Mouse (Mus musculus): ENCODE measurements around the gene Olfr522. TPM values are rescaled to one million over a fixed set of nuclear protein-coding genes. Genes with fewer than 3 reads are reported as not detected.
"Not testable (repeated sequence)": the region's sequence is repeated elsewhere in the genome, so short reads cannot be mapped to it uniquely, and the experiment has no call there.

Olfr522 gene
- polyA plus RNA-seq, 1 experiment from 2014 or later = not detected

DNA sequence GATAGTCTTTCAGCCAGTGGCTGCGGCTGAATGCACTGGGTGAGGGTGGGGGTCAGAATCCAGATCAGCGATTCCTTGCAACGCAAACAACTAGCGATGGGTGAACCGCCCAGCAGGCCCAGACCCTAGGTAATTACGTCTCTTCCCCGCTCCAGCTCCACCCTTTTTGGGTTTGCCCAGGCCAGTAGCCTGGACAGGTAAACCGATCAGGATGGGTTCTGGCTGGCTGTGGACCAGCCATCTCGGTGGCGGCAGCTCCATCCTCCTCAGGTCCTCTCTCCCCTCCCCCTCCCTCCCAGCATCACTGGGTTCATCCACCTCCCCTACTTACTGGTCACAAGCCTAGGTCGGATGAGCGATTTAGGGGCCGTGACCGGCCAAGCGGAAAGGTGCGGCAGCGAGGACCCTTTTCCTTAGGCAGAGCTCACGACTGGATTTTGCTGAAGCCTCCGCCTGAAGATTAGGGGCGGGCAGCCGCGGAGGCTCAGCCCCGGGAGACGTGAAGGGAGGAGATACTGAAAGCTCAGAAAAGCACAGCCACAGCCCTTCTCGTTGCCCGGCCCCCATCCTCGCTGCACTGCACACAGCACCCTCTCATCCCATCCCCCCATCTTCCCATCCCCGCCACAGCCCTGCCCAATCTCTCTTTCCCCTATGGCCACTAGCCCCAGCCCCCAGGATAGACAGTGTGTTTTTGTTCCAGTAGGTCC, 10.2 kb downstream of the Olfr522 start, which contains the start of gene Sprn:
Gene Sprn, minus strand, starts transcription at position 660 of the 710 bp plus-strand sequence.
- H3K4me3 ChIP-seq = peak within 1 kb of the TSS; percentile 37
- H3K36me3 ChIP-seq = 0 out of 2 replicates have a peak, but pooled peaks cover 4% of the 10 kb centered on the region
- 1% methylated on average over 28 of the region's 28 CpGs for WGBS
- peaks cover 15% of the 10 kb centered on the region for H3K4me1 ChIP-seq
- peak within 1 kb of the TSS; percentile 59 for H3K4me2 ChIP-seq
- no peak for ATAC-seq (ENCODE audit: insufficient number of reproducible peaks, insufficient read depth, low FRiP score, low TSS enrichment, low read depth)
- H3K9ac ChIP-seq = peak within 1 kb of the TSS; percentile 55
- no peak within 1 kb of the TSS for H3K27ac ChIP-seq
- no peaks in the 10 kb centered on the region for H3K9me3 ChIP-seq
- H3K27me3 ChIP-seq = peaks cover 57% of the 10 kb centered on the region

DNA sequence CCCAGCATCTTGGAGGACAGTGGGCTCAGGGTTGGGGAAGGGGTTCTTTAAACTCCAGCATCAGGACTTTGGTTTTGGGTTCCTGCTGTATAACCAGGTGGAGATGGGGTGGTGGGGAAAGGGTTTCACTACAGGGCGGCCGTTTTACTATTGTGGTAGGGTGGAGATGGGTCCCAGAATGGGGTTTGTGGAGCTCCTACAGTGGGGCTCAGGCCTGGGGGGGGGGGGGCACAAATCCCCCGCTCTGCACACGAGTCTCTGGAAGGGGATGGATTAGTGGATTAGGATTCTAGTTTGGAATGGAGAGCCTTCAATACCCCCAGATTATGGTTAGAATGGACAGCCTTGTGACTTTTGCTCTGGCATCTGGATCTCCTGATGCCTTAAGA, 10.7 kb downstream of the Olfr522 start:
- Histone ChIP-seq H3K4me1 (peaks cover 15% of the 10 kb centered on the region), H3K4me3 (peak overlapping the region; percentile 37), H3K9ac (peak overlapping the region; percentile 55), H3K4me2 (peak overlapping the region; percentile 59), H3K36me3 (0 out of 2 replicates have a peak, but pooled peaks cover 4% of the 10 kb centered on the region), H3K27ac (no peak overlapping the region), H3K9me3 (no peaks in the 10 kb centered on the region), H3K27me3 (peaks cover 54% of the 10 kb centered on the region)
- WGBS = 10% methylated on average over 4 of the region's 4 CpGs
- peak; percentile 18; the same call in 1 of the 2 replicates for ATAC-seq (ENCODE audit: insufficient number of reproducible peaks, insufficient read depth, low FRiP score, low TSS enrichment, low read depth)

DNA sequence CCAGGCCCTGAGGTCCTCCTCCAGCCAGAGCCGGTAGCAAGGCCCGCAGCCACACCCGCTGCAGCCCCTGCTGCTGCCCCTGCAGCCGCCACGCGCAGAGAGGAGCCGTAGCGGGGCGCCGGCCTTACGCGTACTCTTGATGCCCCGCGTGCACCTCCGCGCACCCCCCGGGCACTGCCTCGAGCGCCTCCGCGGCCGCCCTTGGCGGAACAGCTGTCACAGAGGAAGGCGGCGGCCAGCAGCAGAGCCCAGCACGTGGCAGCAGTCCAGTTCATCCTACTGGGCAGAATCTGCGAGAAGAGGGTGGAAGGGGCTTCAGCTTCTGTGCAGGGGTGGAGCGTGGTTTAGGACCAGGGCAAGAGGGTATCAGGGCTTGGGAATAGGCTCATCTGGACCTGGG, 11.2 kb downstream of the Olfr522 start:
- Histone ChIP-seq H3K27ac (no peak overlapping the region), H3K4me2 (peak overlapping the region; percentile 59), H3K27me3 (peaks cover 51% of the 10 kb centered on the region), H3K9me3 (no peaks in the 10 kb centered on the region), H3K9ac (peak overlapping the region; percentile 58), H3K4me1 (peaks cover 15% of the 10 kb centered on the region), H3K36me3 (0 out of 2 replicates have a peak, but pooled peaks cover 4% of the 10 kb centered on the region), H3K4me3 (peak overlapping the region; percentile 33)
- peak; percentile 46; the same call in 1 of the 2 replicates for ATAC-seq (ENCODE audit: insufficient number of reproducible peaks, insufficient read depth, low FRiP score, low TSS enrichment, low read depth)
- WGBS = 7% methylated on average over 28 of the region's 28 CpGs

DNA sequence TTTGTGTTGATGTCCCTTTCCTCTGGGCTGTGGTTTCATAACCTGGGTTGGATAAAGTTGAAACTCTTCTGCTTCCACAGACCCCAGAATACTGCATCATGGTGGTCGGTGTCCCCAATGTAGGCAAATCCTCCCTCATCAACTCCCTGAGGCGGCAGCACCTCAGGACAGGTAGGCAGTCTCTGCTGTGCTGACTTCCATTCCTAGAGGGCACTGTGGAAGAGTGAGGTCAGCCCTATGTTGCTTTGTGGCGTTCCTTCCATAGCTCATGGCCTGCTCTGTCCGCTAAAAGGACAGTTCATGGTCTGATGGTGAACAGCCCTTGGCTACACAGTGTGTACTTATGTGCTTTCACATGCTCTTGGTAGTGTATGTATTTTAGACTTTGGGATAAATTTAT, 20.0 kb downstream of the Olfr522 start:
- Histone ChIP-seq H3K9ac (no peak overlapping the region), H3K27me3 (no peaks in the 10 kb centered on the region), H3K27ac (no peak overlapping the region), H3K36me3 (peaks cover 5% of the 10 kb centered on the region; the same call in 1 of the 2 replicates), H3K4me2 (no peak overlapping the region), H3K4me1 (no peaks in the 10 kb centered on the region), H3K4me3 (no peak overlapping the region), H3K9me3 (no peaks in the 10 kb centered on the region)
- no peak for ATAC-seq (ENCODE audit: insufficient number of reproducible peaks, insufficient read depth, low FRiP score, low TSS enrichment, low read depth)
- WGBS = 88% methylated on average over 4 of the region's 4 CpGs

DNA sequence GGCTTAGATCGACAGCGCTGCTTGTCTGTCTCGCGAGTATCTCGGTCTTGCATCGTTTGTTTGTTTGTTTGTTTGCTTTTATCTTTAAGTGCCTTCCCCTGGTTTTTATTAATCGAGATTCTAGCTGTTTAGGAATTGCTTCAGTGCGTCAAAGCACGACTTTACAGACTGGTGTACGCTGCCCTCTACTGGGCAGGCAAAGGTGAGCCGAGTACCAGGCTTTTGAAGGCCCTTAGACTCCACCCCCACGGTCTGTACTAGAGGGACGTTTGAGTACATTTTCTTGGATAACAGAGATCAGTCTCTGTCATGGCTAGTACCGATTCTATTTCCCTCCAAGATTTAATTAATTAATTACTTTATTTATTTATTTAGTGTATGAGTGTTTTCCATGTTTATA, 23.2 kb downstream of the Olfr522 start:
- 6% methylated on average over 14 of the region's 14 CpGs for WGBS
- Histone ChIP-seq H3K27me3 (no peaks in the 10 kb centered on the region), H3K4me3 (no peak overlapping the region), H3K9me3 (no peaks in the 10 kb centered on the region), H3K4me2 (no peak overlapping the region), H3K4me1 (peaks cover 5% of the 10 kb centered on the region), H3K36me3 (no peaks in the 10 kb centered on the region), H3K9ac (no peak overlapping the region), H3K27ac (no peak overlapping the region)
- no peak for ATAC-seq (ENCODE audit: insufficient number of reproducible peaks, insufficient read depth, low FRiP score, low TSS enrichment, low read depth)

DNA sequence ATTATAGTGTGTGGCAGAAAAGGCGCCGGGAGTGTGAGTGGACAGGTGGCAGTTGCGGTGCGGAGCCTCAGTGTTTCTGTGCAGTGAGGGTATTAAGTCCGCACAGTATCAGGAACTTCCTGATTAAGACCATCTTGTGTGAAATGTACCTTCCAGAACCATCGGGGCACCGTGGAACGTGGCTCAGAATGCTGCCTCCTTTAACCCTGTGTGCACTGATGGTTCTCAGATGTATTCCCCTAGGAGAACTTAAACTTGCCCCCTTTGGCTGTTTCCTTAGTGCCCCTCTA, 26.6 kb downstream of the Olfr522 start:
- peaks cover 5% of the 10 kb centered on the region for H3K4me1 ChIP-seq
- peaks cover 8% of the 10 kb centered on the region for H3K36me3 ChIP-seq
- peak overlapping the region; percentile 89 for H3K4me2 ChIP-seq
- H3K27ac ChIP-seq = peak overlapping the region; percentile 79
- ATAC-seq (ENCODE audit: insufficient number of reproducible peaks, insufficient read depth, low FRiP score, low TSS enrichment, low read depth) = no peak
- H3K9me3 ChIP-seq = no peaks in the 10 kb centered on the region
- peak overlapping the region; percentile 88 for H3K9ac ChIP-seq
- WGBS = 0% methylated on average over 8 of the region's 8 CpGs
- H3K27me3 ChIP-seq = no peaks in the 10 kb centered on the region
- H3K4me3 ChIP-seq = peak overlapping the region; percentile 86

DNA sequence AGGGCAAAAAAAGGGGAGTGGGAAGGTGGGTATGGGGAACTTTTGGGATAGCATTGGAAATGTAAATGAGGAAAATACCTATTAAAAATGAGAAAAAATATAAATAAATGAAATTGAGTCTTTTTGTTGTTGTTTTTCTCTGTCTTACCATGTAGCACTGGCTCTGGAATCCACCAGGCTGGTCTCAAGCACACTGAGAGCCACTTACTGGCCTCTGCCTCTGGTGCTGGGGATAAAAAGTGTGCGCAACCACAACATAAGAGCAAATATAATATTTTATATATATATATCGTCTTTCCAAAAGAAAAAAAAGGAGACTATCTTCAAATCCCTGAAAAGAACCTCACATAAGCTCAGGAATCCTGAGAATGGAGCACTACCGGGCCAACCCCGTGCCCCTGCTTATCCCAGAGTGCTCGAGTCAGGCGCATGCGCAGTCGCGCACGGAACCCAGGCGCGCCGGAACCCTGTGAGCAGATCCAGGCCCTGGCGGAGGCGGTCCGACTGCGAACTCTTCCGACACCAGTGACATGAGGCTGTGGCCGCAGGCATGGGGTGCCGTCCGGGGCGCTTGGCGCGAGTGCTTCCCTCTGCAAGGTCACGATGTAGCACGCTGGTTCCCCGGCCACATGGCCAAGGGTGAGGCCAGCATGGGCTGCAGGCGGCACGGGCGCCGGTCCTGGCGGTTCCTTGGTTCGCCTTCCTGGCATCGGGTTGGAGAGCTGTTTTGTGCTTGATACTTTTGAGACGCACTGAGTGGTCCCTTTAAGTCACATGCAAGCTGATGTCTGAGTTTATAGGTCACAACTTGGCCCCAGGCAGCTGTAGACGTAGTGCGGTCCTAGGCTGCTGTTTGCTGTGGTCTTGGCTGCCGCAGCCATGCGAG, 27.2 kb downstream of the Olfr522 start, which contains the start of gene Mtg1:
Gene Mtg1, plus strand, starts transcription at position 430 of the 886 bp plus-strand sequence.
- WGBS = 2% methylated on average over 39 of the region's 39 CpGs
- Histone ChIP-seq H3K27ac (peak within 1 kb of the TSS; percentile 79), H3K4me1 (peaks cover 5% of the 10 kb centered on the region), H3K36me3 (peaks cover 8% of the 10 kb centered on the region), H3K9ac (peak within 1 kb of the TSS; percentile 88), H3K4me2 (peak within 1 kb of the TSS; percentile 89), H3K27me3 (no peaks in the 10 kb centered on the region), H3K4me3 (peak within 1 kb of the TSS; percentile 86), H3K9me3 (no peaks in the 10 kb centered on the region)
- peak; percentile 95 for ATAC-seq (ENCODE audit: insufficient number of reproducible peaks, insufficient read depth, low FRiP score, low TSS enrichment, low read depth)

DNA sequence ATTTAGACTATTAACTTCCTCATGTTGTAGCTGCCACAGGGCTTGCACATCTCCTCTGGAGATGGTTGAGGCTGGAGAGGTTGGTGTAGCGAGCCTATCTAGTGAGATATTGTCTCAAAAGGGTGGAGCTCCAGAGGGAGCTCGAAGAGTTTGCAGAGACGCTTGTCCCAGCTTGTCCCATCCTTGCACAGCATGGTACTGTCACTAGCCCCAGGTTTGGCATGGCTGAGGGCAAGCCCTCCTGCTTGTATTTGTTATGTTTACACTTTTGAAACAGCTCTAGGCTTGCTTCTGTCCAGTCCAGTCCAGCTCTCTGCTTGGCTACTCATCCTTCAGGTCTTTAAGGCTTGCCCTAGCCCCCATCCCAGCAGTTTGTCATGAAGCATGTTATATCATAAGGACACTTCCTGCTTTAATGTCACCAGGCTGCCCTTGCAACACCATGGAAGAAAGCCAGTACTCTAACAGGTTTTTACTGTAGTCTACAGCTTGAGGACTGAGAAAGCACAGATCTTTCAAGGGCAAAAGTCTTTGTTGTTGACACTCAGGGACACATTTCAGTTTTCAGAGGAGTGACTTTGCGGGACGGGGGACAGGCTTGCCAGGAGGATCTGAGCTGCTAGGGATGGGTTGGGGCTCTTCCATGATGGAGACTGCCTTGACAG, 29.3 kb downstream of the Olfr522 start:
- H3K27ac ChIP-seq = no peak overlapping the region
- no peaks in the 10 kb centered on the region for H3K27me3 ChIP-seq
- H3K4me2 ChIP-seq = no peak overlapping the region
- ATAC-seq (ENCODE audit: insufficient number of reproducible peaks, insufficient read depth, low FRiP score, low TSS enrichment, low read depth) = no peak
- H3K4me3 ChIP-seq = no peak overlapping the region
- peaks cover 15% of the 10 kb centered on the region for H3K36me3 ChIP-seq
- peaks cover 5% of the 10 kb centered on the region for H3K4me1 ChIP-seq
- H3K9me3 ChIP-seq = no peaks in the 10 kb centered on the region
- WGBS = 89% methylated on average over 5 of the region's 5 CpGs
- no peak overlapping the region for H3K9ac ChIP-seq

DNA sequence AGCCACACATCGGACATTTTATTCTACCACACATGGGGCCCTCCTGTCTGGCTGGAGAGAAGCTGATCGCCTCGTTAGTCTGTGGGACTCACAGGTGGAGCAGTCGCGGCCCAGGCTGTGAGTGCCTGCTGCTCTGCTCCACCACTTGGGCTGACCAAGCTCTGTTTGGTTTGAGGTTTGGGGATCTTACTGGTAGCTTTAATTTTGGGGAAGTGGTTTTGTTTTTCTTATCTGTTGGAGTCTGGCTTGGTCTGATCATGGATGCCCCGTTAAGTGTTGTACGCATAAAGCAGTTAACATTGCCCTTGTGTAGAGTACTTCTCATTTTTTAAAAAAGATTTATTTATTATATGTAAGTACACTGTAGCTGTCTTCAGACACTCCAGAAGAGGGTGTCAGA, 30.5 kb downstream of the Olfr522 start:
- not testable (repeated sequence) for H3K27me3 ChIP-seq; H3K4me1 ChIP-seq; H3K4me3 ChIP-seq; H3K4me2 ChIP-seq; ATAC-seq (ENCODE audit: insufficient number of reproducible peaks, insufficient read depth, low FRiP score, low TSS enrichment, low read depth); H3K9ac ChIP-seq; H3K9me3 ChIP-seq; H3K27ac ChIP-seq
- peaks cover 26% of the 10 kb centered on the region for H3K36me3 ChIP-seq
- WGBS = 86% methylated on average over 7 of the region's 7 CpGs

DNA sequence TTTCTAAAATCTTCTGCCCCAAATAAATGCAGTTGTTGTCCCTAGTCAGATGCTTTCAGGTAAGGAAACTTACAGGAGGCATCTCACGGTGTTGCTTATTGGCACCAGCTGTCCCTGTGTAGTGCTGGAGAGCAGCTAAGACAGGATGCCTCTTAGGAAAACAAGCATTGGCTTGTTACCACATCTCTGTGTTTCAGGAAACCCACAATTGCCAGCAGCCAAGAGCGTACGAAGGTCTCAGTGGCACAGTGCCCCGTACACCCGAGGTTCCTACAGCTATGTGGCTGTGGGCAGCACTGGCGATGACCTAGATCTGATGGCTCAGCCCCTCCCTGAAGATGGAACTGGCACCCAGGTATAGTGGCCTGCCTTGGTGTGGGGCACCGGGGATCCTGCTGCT, 32.4 kb downstream of the Olfr522 start:
- WGBS = 84% methylated on average over 7 of the region's 7 CpGs
- peaks cover 26% of the 10 kb centered on the region for H3K36me3 ChIP-seq
- not testable (repeated sequence) for H3K4me2 ChIP-seq; ATAC-seq (ENCODE audit: insufficient number of reproducible peaks, insufficient read depth, low FRiP score, low TSS enrichment, low read depth); H3K4me1 ChIP-seq; H3K27me3 ChIP-seq; H3K4me3 ChIP-seq; H3K9ac ChIP-seq; H3K9me3 ChIP-seq; H3K27ac ChIP-seq

DNA sequence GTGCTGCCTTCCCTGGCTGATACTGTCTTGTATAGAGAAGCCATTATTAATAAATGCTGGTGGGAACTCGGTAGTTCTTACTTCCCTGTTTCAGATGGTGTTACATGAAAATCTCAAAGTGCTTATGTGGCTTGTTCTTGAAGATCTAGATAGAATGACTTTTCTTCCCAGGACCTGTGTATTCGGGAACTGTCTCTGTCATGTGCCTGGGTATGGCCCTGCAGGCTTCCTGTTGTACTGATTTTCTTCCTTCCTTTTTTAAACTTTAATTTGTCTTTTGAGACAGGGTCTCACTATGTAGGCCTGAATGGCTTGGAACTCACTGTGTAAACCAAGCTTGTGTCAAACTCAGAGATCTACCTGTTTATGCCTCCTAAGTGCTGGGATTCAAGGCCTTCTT, 36.7 kb downstream of the Olfr522 start:
- Histone ChIP-seq H3K27ac (no peak overlapping the region), H3K9ac (no peak overlapping the region), H3K4me2 (no peak overlapping the region), H3K4me1 (peaks cover 10% of the 10 kb centered on the region), H3K9me3 (no peaks in the 10 kb centered on the region), H3K36me3 (peaks cover 19% of the 10 kb centered on the region), H3K4me3 (no peak overlapping the region), H3K27me3 (no peaks in the 10 kb centered on the region)
- no peak for ATAC-seq (ENCODE audit: insufficient number of reproducible peaks, insufficient read depth, low FRiP score, low TSS enrichment, low read depth)
- 88% methylated on average over 2 of the region's 2 CpGs for WGBS
